Mouse (Mus musculus) embryonic facial prominence, embryonic 10.5 days (tissue): ENCODE results near the gene C530008M17Rik. TPM values are rescaled to one million over a fixed set of nuclear protein-coding genes. Genes with fewer than 3 reads are reported as not detected.

Experiments used
- DNase-seq: peaks from one replicate; pipeline ENCODE4 v3.0.0-alpha.2; 2017; ENCODE audit warnings: low spot score
- H3K27ac ChIP-seq: fragments of 300-500 bp; sonication (generic); replicated peaks from 2 replicates; pipeline ENCODE4 v1.5.1; 2016; ENCODE audit warnings: mild to moderate bottlenecking
- H3K27me3 ChIP-seq: fragments of 300-500 bp; sonication (generic); replicated peaks from 2 replicates; pipeline ENCODE4 v1.6.1; 2016; ENCODE audit warnings: low read depth, mild to moderate bottlenecking; ENCODE audit not compliant: poor library complexity, severe bottlenecking
- H3K36me3 ChIP-seq: fragments of 300-500 bp; sonication (generic); replicated peaks from 2 replicates; pipeline ENCODE4 v1.6.1; 2016; ENCODE audit warnings: mild to moderate bottlenecking, moderate library complexity
- H3K4me1 ChIP-seq: fragments of 300-500 bp; sonication (generic); 2 replicates; pipeline ENCODE4 v1.6.1; 2016
- H3K4me3 ChIP-seq: fragments of 300-500 bp; sonication (generic); 2 replicates; pipeline ENCODE4 v1.5.1; 2016; ENCODE audit warnings: mild to moderate bottlenecking, moderate library complexity
- H3K9me3 ChIP-seq: fragments of 300-500 bp; sonication (generic); 2 replicates; pipeline ENCODE4 v1.6.1; 2016; ENCODE audit warnings: mild to moderate bottlenecking
- WGBS: fragments of 180-500 bp; shearing (Covaris S2); methylation state at CpG from one replicate; pipeline ENCODE4 v1.1.7; 2016; 5-methylcytosine and 5-hydroxymethylcytosine counted together
- polyA plus RNA-seq: library from polyadenylated mRNA; unstranded; fragments of >200 nt; fragmentation: Nextera tagmentation; extraction: Ambion mirVana; gene quantifications from 2 replicates; pipeline ENCODE4 v1.2.1, GENCODE M21; 2016

Gene C530008M17Rik
- polyA plus RNA-seq, 1 experiment from 2014 or later: 33.4 TPM

GRCm38 (mm10) chr5:76645091-76645868, 11.0 kb upstream of the C530008M17Rik start:
- no peak for DNase-seq
- H3K4me3 ChIP-seq: no peak overlapping the region
- no peak overlapping the region for H3K27ac ChIP-seq
- WGBS: 95% methylated on average over 10 of the region's 10 CpGs
- H3K27me3 ChIP-seq: no peaks in the 10 kb centered on the region
- H3K4me1 ChIP-seq: no peaks in the 10 kb centered on the region
- no peaks in the 10 kb centered on the region for H3K9me3 ChIP-seq
- peaks cover 66% of the 10 kb centered on the region for H3K36me3 ChIP-seq

GRCm38 (mm10) chr5:76649897-76650296, 6.4 kb upstream of the C530008M17Rik start:
- Histone ChIP-seq H3K4me3 (no peak overlapping the region), H3K9me3 (no peaks in the 10 kb centered on the region), H3K36me3 (peaks cover 20% of the 10 kb centered on the region), H3K4me1 (no peaks in the 10 kb centered on the region), H3K27me3 (no peaks in the 10 kb centered on the region), H3K27ac (no peak overlapping the region)
- DNase-seq: no peak
- WGBS: 86% methylated on average over 4 of the region's 4 CpGs

- no peak for DNase-seq
- 69% methylated on average over 5 of the region's 5 CpGs for WGBS
These were observed 5.1 kb upstream of the C530008M17Rik start for GRCm38 (mm10) chr5:76651151-76651725.

GRCm38 (mm10) chr5:76657245-76658083, 1.2 kb downstream of the C530008M17Rik start:
- Histone ChIP-seq H3K27me3 (peaks cover 11% of the 10 kb centered on the region; the same call in 1 of the 2 replicates), H3K9me3 (no peaks in the 10 kb centered on the region), H3K4me3 (peak overlapping the region; percentile 89), H3K4me1 (peaks cover 26% of the 10 kb centered on the region; the same call in 1 of the 2 replicates), H3K27ac (peak overlapping the region; percentile 99), H3K36me3 (peaks cover 16% of the 10 kb centered on the region; the same call in 1 of the 2 replicates)
- under 1% methylated on average over 80 of the region's 80 CpGs for WGBS
- DNase-seq: peak; percentile 87

More at GRCm38 (mm10) chr5:76651151-76651725, 5.1 kb upstream of the C530008M17Rik start:
- Histone ChIP-seq H3K9me3 (no peaks in the 10 kb centered on the region), H3K4me3 (no peak overlapping the region), H3K27ac (no peak overlapping the region), H3K36me3 (peaks cover 15% of the 10 kb centered on the region; the same call in 1 of the 2 replicates), H3K27me3 (peaks cover 4% of the 10 kb centered on the region; the same call in 1 of the 2 replicates), H3K4me1 (no peaks in the 10 kb centered on the region)

GRCm38 (mm10) chr5:76658084-76658934, 2.0 kb downstream of the C530008M17Rik start:
- Histone ChIP-seq H3K27ac (peak overlapping the region; percentile 99), H3K4me3 (peak overlapping the region; percentile 89), H3K36me3 (peaks cover 16% of the 10 kb centered on the region; the same call in 1 of the 2 replicates), H3K9me3 (no peaks in the 10 kb centered on the region), H3K27me3 (peaks cover 11% of the 10 kb centered on the region; the same call in 1 of the 2 replicates), H3K4me1 (peaks cover 26% of the 10 kb centered on the region; the same call in 1 of the 2 replicates)
- 2% methylated on average over 38 of the region's 38 CpGs for WGBS
- peak; percentile 78 for DNase-seq

GRCm38 (mm10) chr5:76659958-76660635, 3.8 kb downstream of the C530008M17Rik start:
- Histone ChIP-seq H3K27me3 (peaks cover 11% of the 10 kb centered on the region; the same call in 1 of the 2 replicates), H3K4me1 (peaks cover 32% of the 10 kb centered on the region; the same call in 1 of the 2 replicates), H3K27ac (no peak overlapping the region), H3K4me3 (no peak overlapping the region), H3K9me3 (no peaks in the 10 kb centered on the region), H3K36me3 (peaks cover 16% of the 10 kb centered on the region; the same call in 1 of the 2 replicates)
- DNase-seq: no peak
- WGBS: 93% methylated on average over 8 of the region's 8 CpGs

- Histone ChIP-seq H3K27ac (no peak overlapping the region), H3K4me1 (peaks cover 38% of the 10 kb centered on the region), H3K9me3 (no peaks in the 10 kb centered on the region), H3K4me3 (no peak overlapping the region), H3K36me3 (peaks cover 16% of the 10 kb centered on the region; the same call in 1 of the 2 replicates), H3K27me3 (peaks cover 6% of the 10 kb centered on the region; the same call in 1 of the 2 replicates)
- 89% methylated on average over 4 of the region's 4 CpGs for whole genome bisulfite sequencing
- no peak for DNase-seq
These were observed 5.0 kb downstream of the C530008M17Rik start for GRCm38 (mm10) chr5:76661310-76661709.

- peaks cover 34% of the 10 kb centered on the region for H3K4me1 ChIP-seq
- 80% methylated on average over 7 of the region's 7 CpGs for WGBS
- DNase-seq: no peak
- H3K9me3 ChIP-seq: no peaks in the 10 kb centered on the region
- H3K4me3 ChIP-seq: no peak overlapping the region
- H3K36me3 ChIP-seq: peaks cover 23% of the 10 kb centered on the region; the same call in 1 of the 2 replicates
- H3K27ac ChIP-seq: no peak overlapping the region
- no peaks in the 10 kb centered on the region for H3K27me3 ChIP-seq
These were observed 8.6 kb downstream of the C530008M17Rik start for GRCm38 (mm10) chr5:76664936-76665335.

- no peak overlapping the region for H3K4me3 ChIP-seq
- WGBS: 48% methylated on average over 7 of the region's 7 CpGs
- H3K36me3 ChIP-seq: peaks cover 22% of the 10 kb centered on the region; the same call in 1 of the 2 replicates
- H3K9me3 ChIP-seq: no peaks in the 10 kb centered on the region
- peak overlapping the region; percentile 41 for H3K27ac ChIP-seq
- H3K27me3 ChIP-seq: no peaks in the 10 kb centered on the region
- DNase-seq: peak; percentile 36
- H3K4me1 ChIP-seq: peaks cover 32% of the 10 kb centered on the region
These were observed 9.1 kb downstream of the C530008M17Rik start for GRCm38 (mm10) chr5:76665421-76665820.

- no peaks in the 10 kb centered on the region for H3K9me3 ChIP-seq
- H3K4me3 ChIP-seq: no peak overlapping the region
- DNase-seq: no peak
- H3K27ac ChIP-seq: peak overlapping the region; percentile 41; the same call in 1 of the 2 replicates
- peaks cover 24% of the 10 kb centered on the region for H3K4me1 ChIP-seq
- 78% methylated on average over 6 of the region's 6 CpGs for WGBS
- no peaks in the 10 kb centered on the region for H3K27me3 ChIP-seq
- H3K36me3 ChIP-seq: peaks cover 22% of the 10 kb centered on the region; the same call in 1 of the 2 replicates
These were observed 9.9 kb downstream of the C530008M17Rik start for GRCm38 (mm10) chr5:76666026-76666756.
